Mouse (Mus musculus) layer of hippocampus, postnatal 10 days (tissue): Measurements from ENCODE around the gene Actn4. TPM values are rescaled to one million over a fixed set of nuclear protein-coding genes. Genes with fewer than 3 reads are reported as not detected.

ENCODE experiments used
- DNase-seq, 2 experiments: peaks; one replicate each; pipeline ENCODE4 v3.0.0; 2021; ENCODE audit warnings: low spot score in 2 of 2
- total RNA-seq, 2 experiments: library from RNA; stranded (reverse); gene quantifications; 2 replicates each; pipeline ENCODE4 v1.2.3; 2021

Actn4 gene
- total RNA-seq, 2 experiments from 2014 or later: 128 to 129 TPM

GRCm38 (mm10) chr7:28951764-28952163, 10.4 kb downstream of the Actn4 start:
- DNase-seq: no peak

GRCm38 (mm10) chr7:28950346-28951037, 11.6 kb downstream of the Actn4 start:
- no peak for DNase-seq

GRCm38 (mm10) chr7:28949298-28949697, 12.8 kb downstream of the Actn4 start:
- no peak for DNase-seq

GRCm38 (mm10) chr7:28948746-28949145, 13.4 kb downstream of the Actn4 start:
- no peak for DNase-seq

- no peak for DNase-seq
Measured at GRCm38 (mm10) chr7:28946271-28946610, 15.9 kb downstream of the Actn4 start.

- DNase-seq: no peak
Measured at GRCm38 (mm10) chr7:28945416-28946270, 16.5 kb downstream of the Actn4 start.

- DNase-seq: no peak
Measured at GRCm38 (mm10) chr7:28944756-28945415, 17.3 kb downstream of the Actn4 start.

- no peak for DNase-seq
Measured at GRCm38 (mm10) chr7:28943451-28944180, 18.5 kb downstream of the Actn4 start.

GRCm38 (mm10) chr7:28941542-28941941, 20.6 kb downstream of the Actn4 start:
- no peak for DNase-seq

- no peak for DNase-seq
Measured at GRCm38 (mm10) chr7:28941129-28941528, 21.0 kb downstream of the Actn4 start.

- DNase-seq: no peak
Measured at GRCm38 (mm10) chr7:28939418-28940183, 22.5 kb downstream of the Actn4 start.

- no peak for DNase-seq
Measured at GRCm38 (mm10) chr7:28938654-28939053, 23.5 kb downstream of the Actn4 start.

- DNase-seq: no peak
Measured at GRCm38 (mm10) chr7:28936787-28937186, 25.4 kb downstream of the Actn4 start.

- DNase-seq: no peak
Measured at GRCm38 (mm10) chr7:28933825-28934224, 28.3 kb downstream of the Actn4 start.

- DNase-seq: no peak
Measured at GRCm38 (mm10) chr7:28932421-28933041, 29.6 kb downstream of the Actn4 start.

- DNase-seq: no peak
Measured at GRCm38 (mm10) chr7:28931695-28932039, 30.5 kb downstream of the Actn4 start.

GRCm38 (mm10) chr7:28931032-28931694, 31.0 kb downstream of the Actn4 start:
- no peak for DNase-seq

- DNase-seq: no peak
Measured at GRCm38 (mm10) chr7:28930320-28931031, 31.7 kb downstream of the Actn4 start.

GRCm38 (mm10) chr7:28929381-28929780, 32.8 kb downstream of the Actn4 start:
- no peak for DNase-seq
